Mouse (Mus musculus): ENCODE measurements around the gene Plppr1.
"Not testable (repeated sequence)": the region's sequence is repeated elsewhere in the genome, so short reads cannot be mapped to it uniquely, and the experiment has no call there.

Plppr1 gene

DNA sequence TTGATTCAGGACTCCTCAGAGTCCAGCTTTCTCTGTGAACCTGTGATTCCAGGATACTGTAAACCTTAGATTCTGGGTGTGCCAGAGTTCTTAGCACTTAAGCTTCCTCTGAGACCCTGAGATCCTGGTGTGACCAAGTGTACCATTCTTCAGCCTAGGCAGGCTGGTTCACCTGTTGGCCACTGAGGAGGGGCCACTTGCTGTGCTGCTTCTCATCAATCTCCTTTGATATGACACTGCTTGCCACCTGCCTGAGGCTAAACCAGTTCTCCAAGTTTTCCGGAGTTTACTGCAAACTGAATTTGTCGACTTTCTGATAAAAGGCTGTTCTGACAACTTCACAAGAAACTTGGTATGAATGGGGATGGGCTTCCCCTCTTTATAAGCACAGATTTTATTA lies 298.0 kb downstream of the Plppr1 start:
- no peak for DNase-seq (ENCODE audit: extremely low read depth, low read depth, low spot score)

DNA sequence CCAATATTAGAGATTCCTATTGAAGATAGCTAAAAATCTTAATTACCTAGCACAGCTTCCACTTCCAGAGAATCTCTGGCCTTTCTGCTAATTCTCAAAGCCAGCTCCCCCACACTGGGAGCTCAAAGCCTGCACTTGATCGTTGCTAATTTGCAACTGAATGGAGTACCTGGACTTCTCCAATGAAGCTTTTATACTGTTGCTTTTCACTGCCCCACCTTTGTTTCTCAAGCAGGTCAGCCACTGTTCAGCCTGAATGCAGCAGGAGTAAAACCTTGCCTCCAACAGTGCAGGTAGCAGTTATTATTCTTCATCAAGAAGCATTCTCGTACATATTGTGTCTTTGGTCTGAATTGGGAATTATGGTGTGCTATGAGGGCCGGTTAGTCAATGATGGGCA lies 309.0 kb downstream of the Plppr1 start:
- DNase-seq (ENCODE audit: extremely low read depth, low read depth, low spot score): not testable (repeated sequence)

DNA sequence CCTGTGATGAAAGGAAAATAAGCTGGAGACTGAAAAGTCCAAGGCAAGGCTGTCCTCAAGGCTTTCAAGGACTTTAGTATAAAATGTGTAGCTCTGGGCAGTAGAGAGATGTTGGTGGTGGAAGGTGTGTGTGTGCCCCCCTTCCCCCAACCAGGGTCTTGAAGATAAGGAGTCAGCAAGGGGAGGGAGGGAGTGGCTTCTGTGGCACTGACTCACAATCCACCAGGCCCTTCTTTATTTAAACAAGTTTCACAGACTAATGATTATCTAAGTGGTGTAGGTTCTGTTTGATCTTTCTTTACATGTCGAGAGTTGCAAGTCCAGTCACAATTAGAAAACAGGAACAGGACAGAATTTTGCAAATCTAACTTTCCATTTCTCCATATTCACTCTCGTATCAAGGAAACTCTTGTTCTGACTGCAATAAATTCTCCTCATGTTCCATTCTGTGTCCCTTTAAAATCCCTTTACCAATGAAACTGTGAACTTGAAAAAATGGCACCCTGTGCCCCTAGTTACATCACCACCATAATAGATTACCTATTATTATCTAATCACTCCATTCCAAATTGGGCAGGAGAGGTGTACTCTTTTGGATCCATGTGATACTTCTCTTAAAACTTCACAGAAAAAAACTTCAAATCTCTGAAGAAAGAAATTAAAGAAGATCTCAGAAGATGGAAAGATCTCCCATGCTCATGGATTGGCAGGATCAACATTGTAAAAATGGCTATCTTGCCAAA lies 324.7 kb downstream of the Plppr1 start:
- not testable (repeated sequence) for DNase-seq (ENCODE audit: extremely low read depth, low read depth, low spot score)

DNA sequence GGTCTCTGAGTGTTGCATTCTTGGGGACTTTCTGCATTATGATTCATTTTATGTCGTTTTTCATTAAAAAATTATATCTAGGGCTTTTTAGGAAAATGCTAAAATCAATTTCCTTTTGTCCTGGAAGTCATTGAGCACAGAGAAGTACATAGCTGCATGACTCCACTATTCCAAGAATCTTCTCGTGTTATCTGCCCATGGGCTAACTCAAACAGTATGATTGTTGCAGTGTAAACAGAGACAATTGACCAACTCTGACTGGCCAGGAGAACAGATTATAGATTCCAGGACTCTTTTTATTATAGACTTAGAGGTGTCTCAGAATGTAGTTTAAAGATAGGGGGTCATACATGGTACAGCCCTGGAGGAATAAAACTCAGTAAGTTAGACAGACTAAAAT lies 327.8 kb downstream of the Plppr1 start:
- no peak for DNase-seq (ENCODE audit: extremely low read depth, low read depth, low spot score)

All from fat pad, adult 2 months (tissue).